Mouse (Mus musculus): Measurements from ENCODE around the gene Tldc2. TPM values are rescaled to one million over a fixed set of nuclear protein-coding genes. Genes with fewer than 3 reads are reported as not detected.
A peak's percentile ranks its signal among the peaks of the same experiment; 100 is the strongest.

The Tldc2 gene
- not detected in 2 replicates for polyA plus RNA-seq (2014; fragmentation: Nextera tagmentation; extraction: Ambion mirVana)

DNA sequence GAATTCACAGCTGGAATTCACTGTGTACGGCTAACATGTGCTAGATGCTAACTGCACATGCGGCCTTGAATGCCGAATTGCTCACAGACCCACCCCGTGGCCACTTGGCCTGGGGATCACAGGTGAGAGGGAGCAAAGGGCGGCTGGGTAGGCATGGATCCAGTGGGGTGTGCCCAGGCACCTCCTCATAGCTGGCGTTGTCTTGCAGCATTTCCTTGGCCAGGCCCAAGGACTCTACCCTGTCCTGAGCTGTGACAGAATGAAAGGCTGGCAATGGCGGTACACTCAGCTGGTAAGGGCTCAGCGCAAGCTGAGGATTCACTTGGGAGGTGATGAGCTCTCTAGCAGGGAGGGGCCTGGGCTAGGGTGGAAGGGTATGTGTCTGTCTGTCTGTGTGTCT lies at the start of gene Tldc2:
Tldc2 (plus strand) TSS at position 260 of the 400 bp plus-strand sequence.
- no peak for ATAC-seq (ENCODE audit: insufficient read depth)

DNA sequence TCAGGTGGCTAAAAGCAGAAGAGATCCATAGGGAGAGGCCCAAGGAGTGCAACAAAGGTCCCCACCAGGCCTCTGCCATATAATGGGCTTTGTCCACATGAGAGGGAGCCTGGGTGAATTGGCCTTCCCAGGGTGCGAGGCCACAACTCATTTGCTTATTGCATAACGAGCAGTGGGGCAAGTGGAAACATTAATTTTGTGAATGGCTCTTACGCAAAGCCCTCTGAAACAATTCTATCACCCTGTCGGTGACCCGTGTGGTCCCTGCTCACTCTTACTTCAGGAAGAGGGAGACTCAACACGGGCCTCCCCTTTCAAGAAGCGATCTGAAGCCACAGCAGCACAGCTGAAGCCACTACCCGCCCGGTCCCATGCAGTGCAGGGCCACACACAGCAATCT lies 49.6 kb upstream of the Tldc2 start:
- Histone ChIP-seq H3K9me3 (ENCODE audit: low read depth, low read length) (no peaks in the 10 kb centered on the region), H3K36me3 (ENCODE audit: insufficient read depth) (peaks cover 89% of the 10 kb centered on the region), H3K9ac (no peak overlapping the region), H3K27ac (ENCODE audit: low read depth) (no peak overlapping the region), H3K4me2 (no peak overlapping the region), H3K4me3 (ENCODE audit: low read depth, low read length) (no peak overlapping the region), H3K27me3 (ENCODE audit: insufficient read depth, low read length) (no peaks in the 10 kb centered on the region), H3K4me1 (ENCODE audit: insufficient read depth) (0 out of 2 replicates have a peak, but pooled peaks cover 2% of the 10 kb centered on the region)
- no peak for ATAC-seq (ENCODE audit: insufficient read depth)
- TF ChIP-seq CTCF (IDR thresholded peaks at IDR 0.05; ENCODE audit: low read depth), result no peak
- WGBS, result 84% methylated on average over 9 of the region's 9 CpGs
- DNase-seq, result no peak

More for the DNA sequence above, at the start of gene Tldc2:
- Histone ChIP-seq H3K27me3 (ENCODE audit: insufficient read depth, low read length) (no peaks in the 10 kb centered on the region), H3K27ac (ENCODE audit: low read depth) (no peak within 1 kb of the TSS), H3K9me3 (ENCODE audit: low read depth, low read length) (no peaks in the 10 kb centered on the region), H3K4me2 (no peak within 1 kb of the TSS), H3K4me3 (ENCODE audit: low read depth, low read length) (no peak within 1 kb of the TSS), H3K4me1 (ENCODE audit: insufficient read depth) (peaks cover 5% of the 10 kb centered on the region; the same call in 1 of the 2 replicates), H3K9ac (no peak within 1 kb of the TSS), H3K36me3 (ENCODE audit: insufficient read depth) (no peaks in the 10 kb centered on the region)
- TF ChIP-seq CTCF (IDR thresholded peaks at IDR 0.05; ENCODE audit: low read depth), result no peak
- 81% methylated on average over 8 of the region's 8 CpGs for WGBS
- no peak for DNase-seq

DNA sequence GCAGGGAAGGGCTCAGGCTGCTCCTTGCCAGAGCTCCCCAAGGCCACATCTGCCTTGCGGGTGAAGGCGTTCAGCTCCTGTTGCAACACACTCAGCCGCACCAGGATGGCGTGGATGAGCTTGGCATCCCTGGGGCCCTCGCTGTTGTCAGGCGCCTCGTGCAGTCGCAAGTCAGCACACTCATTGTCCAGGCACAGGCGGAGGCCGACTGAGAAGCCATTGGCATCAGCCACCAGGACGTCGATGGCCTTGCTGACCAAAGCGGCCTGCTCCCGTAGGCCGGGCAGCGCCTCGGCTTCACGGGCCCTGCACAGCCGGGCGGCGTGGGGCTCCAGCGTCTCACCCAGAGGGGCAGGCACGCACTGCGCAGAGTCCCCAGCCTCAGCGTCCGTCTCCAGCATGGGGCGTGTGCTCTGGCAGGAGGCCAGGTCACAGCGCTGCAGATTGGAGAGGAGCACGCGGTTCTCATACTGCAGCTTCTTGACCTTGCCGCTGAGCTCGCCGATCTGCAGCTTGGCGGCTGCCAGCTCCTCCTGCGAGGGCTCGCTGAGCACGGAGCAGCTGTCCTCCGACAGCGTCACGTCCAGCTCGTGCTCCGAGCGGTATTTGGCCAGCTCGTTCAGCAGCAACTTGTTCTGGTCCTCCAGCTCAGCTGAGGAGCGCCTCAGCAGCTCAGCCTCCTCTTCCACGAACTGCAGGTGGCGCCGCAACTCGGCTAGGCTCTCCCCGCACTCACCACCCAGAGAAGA lies 46.8 kb upstream of the Tldc2 start:
- ATAC-seq (ENCODE audit: insufficient read depth) (peak; percentile 93), DNase-seq (peak; percentile 91)
- Histone ChIP-seq H3K36me3 (ENCODE audit: insufficient read depth) (peaks cover 84% of the 10 kb centered on the region), H3K27ac (ENCODE audit: low read depth) (no peak overlapping the region; the same call in 1 of the 2 replicates), H3K4me2 (no peak overlapping the region), H3K9ac (no peak overlapping the region), H3K9me3 (ENCODE audit: low read depth, low read length) (no peaks in the 10 kb centered on the region), H3K4me1 (ENCODE audit: insufficient read depth) (0 out of 2 replicates have a peak, but pooled peaks cover 2% of the 10 kb centered on the region), H3K27me3 (ENCODE audit: insufficient read depth, low read length) (no peaks in the 10 kb centered on the region), H3K4me3 (ENCODE audit: low read depth, low read length) (no peak overlapping the region)
- TF ChIP-seq CTCF (IDR thresholded peaks at IDR 0.05; ENCODE audit: low read depth), result peak; percentile 54
- WGBS, result 66% methylated on average over 50 of the region's 50 CpGs

DNA sequence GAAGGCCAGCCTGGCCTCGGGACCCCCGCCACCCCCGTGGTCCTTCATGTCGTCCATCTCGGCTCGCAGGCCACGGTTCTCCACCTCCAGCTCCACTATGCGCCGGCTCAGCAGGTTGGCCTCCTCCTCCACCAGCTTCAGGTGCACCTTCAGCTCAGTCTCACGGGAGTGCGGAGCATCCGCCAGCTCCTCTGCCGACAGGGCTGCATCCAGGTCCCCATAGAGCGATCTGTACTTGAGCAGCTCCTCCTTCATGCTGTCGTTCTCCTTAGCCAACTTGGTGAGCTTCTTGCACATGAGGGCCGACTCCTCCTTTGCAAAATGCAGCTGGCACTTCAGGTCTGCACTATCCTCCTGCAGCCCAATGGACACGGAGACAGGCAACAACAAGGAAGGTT lies 46.2 kb upstream of the Tldc2 start:
- ATAC-seq (ENCODE audit: insufficient read depth) (no peak), DNase-seq (no peak)
- TF ChIP-seq CTCF (IDR thresholded peaks at IDR 0.05; ENCODE audit: low read depth), result no peak
- H3K4me3 ChIP-seq (ENCODE audit: low read depth, low read length), result no peak overlapping the region
- WGBS, result 77% methylated on average over 17 of the region's 17 CpGs
- 0 out of 2 replicates have a peak, but pooled peaks cover 2% of the 10 kb centered on the region for H3K4me1 ChIP-seq (ENCODE audit: insufficient read depth)
- no peak overlapping the region for H3K9ac ChIP-seq
- no peak overlapping the region for H3K27ac ChIP-seq (ENCODE audit: low read depth)
- no peaks in the 10 kb centered on the region for H3K27me3 ChIP-seq (ENCODE audit: insufficient read depth, low read length)
- no peaks in the 10 kb centered on the region for H3K9me3 ChIP-seq (ENCODE audit: low read depth, low read length)
- no peak overlapping the region for H3K4me2 ChIP-seq
- H3K36me3 ChIP-seq (ENCODE audit: insufficient read depth), result peaks cover 84% of the 10 kb centered on the region

- DNase-seq (no peak), ATAC-seq (ENCODE audit: insufficient read depth) (no peak)
- 85% methylated on average over 7 of the region's 7 CpGs for WGBS
- Histone ChIP-seq H3K36me3 (ENCODE audit: insufficient read depth) (peaks cover 85% of the 10 kb centered on the region), H3K4me1 (ENCODE audit: insufficient read depth) (0 out of 2 replicates have a peak, but pooled peaks cover 2% of the 10 kb centered on the region), H3K27ac (ENCODE audit: low read depth) (no peak overlapping the region), H3K27me3 (ENCODE audit: insufficient read depth, low read length) (no peaks in the 10 kb centered on the region), H3K9ac (no peak overlapping the region), H3K9me3 (ENCODE audit: low read depth, low read length) (no peaks in the 10 kb centered on the region), H3K4me3 (ENCODE audit: low read depth, low read length) (no peak overlapping the region), H3K4me2 (no peak overlapping the region)
- TF ChIP-seq CTCF (IDR thresholded peaks at IDR 0.05; ENCODE audit: low read depth), result no peak
Observed at GRCm38 (mm10) chr2:157041421-157041820, 45.4 kb upstream of the Tldc2 start.

GRCm38 (mm10) chr2:157043556-157043955 lies 43.3 kb upstream of the Tldc2 start:
- DNase-seq, result no peak

DNA sequence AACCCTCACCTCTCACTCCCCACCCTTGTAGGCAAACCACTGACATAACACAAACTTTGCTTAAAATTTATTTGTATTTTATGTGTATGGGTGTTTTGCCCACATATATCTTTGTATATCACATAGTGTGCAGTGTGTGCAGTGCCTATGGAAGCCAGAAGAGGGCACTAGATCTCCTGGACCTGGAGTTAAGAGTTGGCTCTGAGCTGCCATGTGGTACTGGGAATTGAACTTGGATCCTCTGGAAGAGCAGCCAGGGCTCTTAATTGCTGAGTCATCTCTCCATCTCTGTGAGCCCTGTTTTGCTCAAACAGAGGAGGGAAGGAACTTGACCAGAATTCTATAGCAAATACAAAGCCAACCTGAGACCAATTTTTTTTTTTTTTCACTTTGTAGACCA lies 42.9 kb upstream of the Tldc2 start:
- 0 out of 2 replicates have a peak, but pooled peaks cover 2% of the 10 kb centered on the region for H3K4me1 ChIP-seq (ENCODE audit: insufficient read depth)
- peak; percentile 66 for TF ChIP-seq CTCF (IDR thresholded peaks at IDR 0.05; ENCODE audit: low read depth)
- no peak overlapping the region for H3K4me3 ChIP-seq (ENCODE audit: low read depth, low read length)
- H3K27ac ChIP-seq (ENCODE audit: low read depth), result no peak overlapping the region
- H3K27me3 ChIP-seq (ENCODE audit: insufficient read depth, low read length), result no peaks in the 10 kb centered on the region
- peaks cover 65% of the 10 kb centered on the region for H3K36me3 ChIP-seq (ENCODE audit: insufficient read depth)
- no peak for ATAC-seq (ENCODE audit: insufficient read depth)
- no peak overlapping the region for H3K9ac ChIP-seq
- H3K4me2 ChIP-seq, result no peak overlapping the region
- no peaks in the 10 kb centered on the region for H3K9me3 ChIP-seq (ENCODE audit: low read depth, low read length)
- peak; percentile 56 for DNase-seq

More at GRCm38 (mm10) chr2:157043556-157043955, 43.3 kb upstream of the Tldc2 start:
- H3K9me3 ChIP-seq (ENCODE audit: low read depth, low read length), result no peaks in the 10 kb centered on the region
- peaks cover 70% of the 10 kb centered on the region for H3K36me3 ChIP-seq (ENCODE audit: insufficient read depth)
- no peak for TF ChIP-seq CTCF (IDR thresholded peaks at IDR 0.05; ENCODE audit: low read depth)
- H3K4me1 ChIP-seq (ENCODE audit: insufficient read depth), result 0 out of 2 replicates have a peak, but pooled peaks cover 2% of the 10 kb centered on the region
- H3K9ac ChIP-seq, result no peak overlapping the region
- no peaks in the 10 kb centered on the region for H3K27me3 ChIP-seq (ENCODE audit: insufficient read depth, low read length)
- no peak for ATAC-seq (ENCODE audit: insufficient read depth)
- no peak overlapping the region for H3K4me2 ChIP-seq
- no peak overlapping the region for H3K27ac ChIP-seq (ENCODE audit: low read depth)
- 86% methylated on average over 8 of the region's 8 CpGs for WGBS
- H3K4me3 ChIP-seq (ENCODE audit: low read depth, low read length), result no peak overlapping the region
